Mouse (Mus musculus) layer of hippocampus, adult 9-10 months (tissue): ENCODE data around the gene Snrpd2.

Source experiments
- DNase-seq: peaks from one replicate; pipeline ENCODE4 v3.0.0; 2022; ENCODE audit warnings: low spot score

Gene Snrpd2

DNA sequence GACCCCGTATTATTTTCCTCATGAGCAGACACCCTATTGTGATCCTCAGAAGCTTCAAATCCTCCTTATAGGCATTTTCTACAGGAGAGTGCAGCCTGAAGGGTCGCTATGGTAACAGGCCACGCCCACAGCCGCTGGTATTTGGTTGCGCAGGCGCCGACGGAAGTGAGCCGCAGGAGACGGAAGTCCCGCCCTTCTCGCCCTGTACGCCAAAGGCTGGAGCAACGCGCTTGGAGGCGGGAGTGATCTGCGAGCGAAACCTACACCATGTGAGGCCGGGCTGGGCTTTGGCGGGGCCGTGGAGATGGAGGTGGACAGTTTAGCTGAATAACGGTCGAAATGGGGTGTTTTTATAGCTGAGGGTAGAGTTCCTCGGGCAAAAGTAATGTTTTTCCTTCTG lies at the start of gene Snrpd2:
Gene Snrpd2, plus strand, starts transcription at position 97 of the 400 bp plus-strand sequence.
- peak; percentile 90 for DNase-seq

DNA sequence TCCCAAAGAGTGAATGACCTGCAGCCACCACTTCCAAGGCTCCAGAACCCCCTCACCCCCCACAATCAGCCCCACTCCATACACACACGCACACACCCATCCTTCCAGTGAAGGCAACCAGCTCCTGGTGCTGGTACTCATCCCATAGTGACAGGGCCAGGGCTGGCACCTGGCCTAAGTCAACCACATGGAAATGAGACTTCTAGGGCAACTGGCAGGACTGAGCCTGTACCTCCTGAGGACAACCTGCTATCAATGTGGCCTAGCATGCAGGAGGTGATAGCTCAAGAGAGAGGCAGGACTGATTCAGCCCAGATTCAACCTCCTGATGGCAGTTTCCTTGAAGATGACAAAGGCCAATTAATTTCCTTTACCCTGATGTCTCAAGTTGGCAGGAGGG lies 49.2 kb upstream of the Snrpd2 start:
- no peak for DNase-seq

DNA sequence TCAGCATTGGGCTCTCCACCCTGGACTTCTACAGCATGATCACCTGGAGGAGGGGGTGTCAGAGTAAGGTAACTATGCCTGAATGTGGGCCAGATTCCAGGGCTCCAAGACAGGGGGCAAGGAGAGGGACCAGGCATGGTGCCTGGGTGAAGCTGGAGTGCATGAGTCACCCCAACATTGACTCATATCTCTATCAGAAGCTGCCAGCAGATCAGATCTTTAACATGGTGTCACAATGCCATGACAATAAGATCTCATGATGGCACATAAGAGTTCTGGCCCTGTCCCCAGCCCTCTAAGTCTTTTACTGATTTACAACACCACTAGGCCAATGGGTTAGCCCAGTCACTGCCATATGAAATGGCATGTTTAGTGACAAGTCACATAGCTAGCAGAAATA lies 45.8 kb upstream of the Snrpd2 start:
- no peak for DNase-seq

DNA sequence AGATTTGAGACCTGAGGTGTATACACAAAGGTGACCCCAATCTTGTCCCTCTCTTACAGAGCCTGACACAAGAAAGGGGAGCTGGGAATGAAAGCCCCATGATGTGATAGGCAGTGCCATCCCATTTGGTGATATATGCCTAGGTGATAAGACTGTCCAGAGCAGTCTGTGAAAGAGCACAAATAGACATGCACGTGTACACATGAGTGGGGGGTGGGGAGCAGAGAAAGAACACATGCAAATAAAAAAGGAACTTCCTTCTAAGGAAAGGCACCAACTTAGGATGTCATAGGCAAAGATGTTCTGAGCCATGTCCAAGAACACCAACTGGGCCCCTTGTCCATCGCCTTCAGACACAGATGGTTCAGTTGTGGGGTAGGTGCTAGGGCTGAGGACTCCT lies 45.0 kb upstream of the Snrpd2 start:
- DNase-seq = no peak

DNA sequence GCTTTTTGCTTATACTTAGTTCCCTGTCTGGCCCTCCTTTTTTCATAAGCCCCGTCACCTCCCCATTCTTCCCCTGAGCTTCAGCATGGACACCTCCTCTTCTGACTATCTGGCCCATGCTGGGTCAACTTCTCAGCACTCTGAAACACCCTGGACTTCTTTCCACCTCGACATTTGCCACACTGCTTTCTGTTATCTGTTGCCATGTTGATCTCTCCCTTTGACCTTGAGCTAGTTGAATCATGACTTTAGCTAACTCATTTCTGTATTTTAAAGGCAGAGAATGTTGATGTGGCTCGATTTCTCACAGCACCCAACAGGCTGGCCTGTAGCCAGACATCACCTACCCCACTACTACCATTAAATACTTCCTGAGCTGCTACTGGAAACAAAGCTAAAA lies 42.1 kb upstream of the Snrpd2 start:
- no peak for DNase-seq

DNA sequence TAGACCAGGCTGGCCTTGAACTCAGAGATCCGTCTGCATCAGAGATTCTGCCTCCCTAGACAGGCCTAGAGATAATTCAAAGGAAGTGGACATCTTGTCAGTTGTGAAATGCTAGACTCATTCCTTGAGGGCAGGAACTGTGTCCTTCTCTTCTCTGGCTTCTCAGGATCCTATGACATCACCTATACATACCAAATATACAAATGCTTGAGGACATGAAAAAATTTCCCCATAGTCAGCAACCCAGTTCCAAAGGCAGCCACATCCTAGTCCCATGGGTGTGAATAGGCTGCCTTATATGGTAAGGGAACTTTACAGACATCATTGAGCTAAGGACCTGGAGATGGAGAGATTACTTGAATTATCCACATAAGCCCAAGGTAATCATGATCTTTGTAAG lies 40.0 kb upstream of the Snrpd2 start:
- no peak for DNase-seq

DNA sequence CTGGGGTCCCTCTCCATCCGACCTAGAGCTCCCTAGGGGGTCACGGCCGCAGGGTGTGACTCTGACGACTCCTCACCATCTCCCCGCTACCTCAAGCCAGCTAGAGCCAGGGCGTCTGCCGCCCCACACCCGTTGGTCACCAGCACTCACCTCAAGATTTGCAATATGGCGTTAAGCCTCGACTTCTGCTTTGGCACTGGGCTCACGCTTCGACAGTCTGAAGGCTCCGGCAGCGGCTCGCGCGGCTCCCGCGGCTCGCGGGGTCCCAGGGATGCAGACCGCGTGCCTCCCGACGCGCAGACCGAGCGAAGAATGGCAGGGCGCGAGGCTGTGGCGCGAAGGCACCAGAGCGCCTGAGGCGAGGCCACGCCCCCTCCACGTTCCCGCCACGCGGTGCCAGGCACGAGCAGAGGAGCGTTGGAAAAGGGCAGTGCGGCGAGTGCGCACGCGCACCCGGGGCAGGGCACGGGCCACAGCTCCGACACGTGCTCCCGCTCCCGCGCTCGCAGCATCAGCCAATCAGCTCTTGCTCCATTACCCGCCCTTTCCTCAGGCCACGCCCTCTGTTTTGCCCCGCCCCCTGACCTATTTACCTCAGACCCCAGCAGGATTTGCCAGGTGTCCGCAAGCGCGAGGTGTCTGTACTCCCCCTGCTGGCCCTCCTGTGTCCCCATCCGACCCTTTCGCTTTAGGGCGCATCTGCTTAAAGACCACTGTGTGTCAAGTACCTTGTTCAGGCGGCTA lies 31.3 kb upstream of the Snrpd2 start, which contains the start of gene Gm4969:
Gene Gm4969, minus strand, starts transcription at position 341 of the 744 bp plus-strand sequence.
- DNase-seq = no peak

DNA sequence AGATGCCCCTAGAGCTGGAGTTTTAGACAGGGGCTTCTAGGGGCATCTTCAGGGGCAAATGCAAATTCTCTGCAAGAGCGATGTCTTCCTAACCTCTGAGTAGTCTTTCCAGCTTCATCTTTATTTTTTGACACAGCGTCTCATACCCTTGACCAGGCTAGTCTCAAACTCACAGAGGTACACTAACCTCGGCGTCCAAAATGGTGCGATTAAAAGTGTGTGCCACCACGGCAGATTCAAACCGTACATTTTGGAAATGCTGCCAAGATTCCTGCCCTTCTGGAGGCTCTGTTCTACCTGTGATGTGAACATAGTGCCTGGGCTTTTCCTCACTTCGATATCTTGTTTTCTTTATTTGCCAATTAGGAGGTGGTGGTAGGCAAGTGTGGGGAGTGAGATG lies 30.4 kb upstream of the Snrpd2 start:
- DNase-seq = no peak

DNA sequence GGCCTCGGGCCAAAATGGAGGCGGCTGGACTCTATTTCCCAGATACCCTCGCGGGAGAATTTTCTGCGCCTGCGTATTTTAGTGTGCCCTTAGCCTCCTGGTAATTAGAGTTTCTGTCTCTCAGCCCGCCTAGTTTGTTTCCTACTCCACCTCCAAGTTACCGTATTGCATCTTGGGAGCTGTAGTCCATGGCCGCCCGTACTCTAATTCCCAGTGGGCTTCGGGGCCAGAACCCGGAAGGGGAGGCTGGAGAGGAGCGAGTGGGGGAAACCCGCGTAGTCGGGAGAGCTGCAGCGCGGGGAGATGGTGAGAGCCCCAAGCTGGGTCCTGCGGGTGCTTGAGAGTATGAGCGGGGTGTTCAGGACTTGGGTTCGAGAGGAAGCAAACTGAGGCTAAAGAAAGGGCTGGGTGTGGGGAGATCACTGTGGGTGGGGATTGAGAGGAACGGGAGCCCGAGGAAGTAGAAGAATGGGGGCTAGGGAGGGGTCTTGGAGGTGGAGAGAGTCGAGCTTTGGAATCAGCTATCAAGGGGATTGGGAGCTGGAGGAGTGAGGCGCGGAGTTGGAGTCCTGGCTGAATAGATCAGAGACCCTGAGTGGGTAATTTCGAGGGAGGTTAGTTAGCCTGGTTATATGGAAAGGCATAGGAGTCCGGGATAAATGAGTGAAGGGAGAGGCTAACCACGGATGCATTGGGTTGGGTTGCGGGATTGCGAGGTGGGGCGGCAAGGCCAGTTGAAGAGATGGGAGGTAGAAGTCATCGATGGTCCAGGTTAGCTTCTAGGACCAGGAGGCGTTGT lies 29.7 kb upstream of the Snrpd2 start, which contains the start of gene Fbxo46:
Gene Fbxo46, plus strand, starts transcription at position 229 of the 799 bp plus-strand sequence.
- DNase-seq = peak; percentile 96

DNA sequence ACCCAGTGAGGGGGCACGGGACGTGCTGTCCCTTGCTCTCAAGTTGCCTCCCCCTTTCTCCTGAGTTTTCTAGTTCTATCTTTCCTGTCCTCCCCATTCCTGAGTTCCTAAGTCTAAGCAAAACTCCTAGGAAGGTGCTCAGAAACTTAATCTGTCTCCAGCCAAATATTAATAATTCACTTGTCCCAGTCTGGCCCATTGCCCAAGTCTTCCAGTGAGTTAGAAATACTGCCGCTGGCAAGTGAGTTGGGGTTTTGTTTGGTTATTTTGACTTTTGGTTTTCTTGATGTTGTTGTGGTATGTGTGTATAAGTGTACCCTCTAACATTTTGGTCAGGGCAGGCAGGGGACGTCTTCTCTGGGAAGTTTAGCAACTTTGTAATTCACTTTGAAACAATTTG lies 27.8 kb upstream of the Snrpd2 start:
- no peak for DNase-seq

DNA sequence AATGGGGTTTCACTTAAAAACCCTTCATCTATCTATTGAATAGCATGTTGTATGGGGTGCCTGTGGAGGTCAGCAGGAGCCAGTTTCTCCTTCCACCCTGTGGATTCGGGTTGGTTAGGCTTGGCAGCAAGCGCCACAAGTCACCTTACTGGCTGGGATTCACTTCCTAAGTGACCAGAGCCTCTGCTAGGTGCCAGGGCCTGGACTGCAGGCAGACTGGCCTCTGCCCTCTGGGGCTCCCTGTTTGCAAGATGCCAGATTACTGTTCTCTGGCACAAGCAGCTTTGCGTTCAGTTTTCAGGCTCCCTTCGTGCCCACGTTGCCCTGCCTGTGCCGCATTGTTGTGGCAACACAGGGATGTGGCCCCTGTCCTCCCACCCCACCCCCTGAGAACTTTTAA lies 24.8 kb upstream of the Snrpd2 start:
- DNase-seq = no peak

DNA sequence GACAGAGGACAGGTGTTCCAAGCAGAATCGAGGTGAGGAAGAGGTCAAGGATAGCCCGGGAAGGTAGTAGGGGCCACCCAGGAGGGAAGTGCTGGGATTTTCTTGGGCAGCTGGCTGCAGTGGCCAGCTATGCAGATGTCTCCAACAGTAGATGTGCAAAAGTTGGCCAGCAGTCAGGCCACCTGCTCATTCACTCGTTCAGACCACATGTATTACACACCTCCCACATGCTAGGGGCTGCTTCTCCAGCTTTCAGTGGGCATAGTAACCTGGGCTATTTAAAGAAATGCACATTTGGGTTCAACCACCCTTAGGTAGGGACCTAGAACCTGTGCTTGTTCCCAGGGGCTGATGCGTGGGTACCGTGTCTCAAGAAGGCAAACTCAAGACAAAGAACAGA lies 21.8 kb upstream of the Snrpd2 start:
- no peak for DNase-seq

DNA sequence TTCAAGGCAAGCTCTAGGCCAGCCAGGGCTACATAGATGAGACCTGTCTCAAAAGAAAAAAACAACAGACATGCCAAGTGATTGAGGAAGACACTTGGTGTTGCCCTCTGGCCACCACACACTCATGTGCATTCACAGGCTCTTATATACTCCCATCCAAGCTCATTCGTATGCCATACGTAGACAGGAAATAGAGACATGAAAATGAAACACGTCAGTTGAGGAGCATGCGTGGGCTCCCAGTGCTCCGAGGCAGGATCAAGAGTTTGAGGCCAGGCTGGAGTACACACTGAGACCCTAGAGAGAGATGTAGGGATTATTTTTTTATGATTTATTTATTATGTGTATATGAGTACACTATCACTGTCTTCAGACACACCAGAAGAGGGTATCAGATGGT lies 20.1 kb upstream of the Snrpd2 start:
- DNase-seq = no peak

DNA sequence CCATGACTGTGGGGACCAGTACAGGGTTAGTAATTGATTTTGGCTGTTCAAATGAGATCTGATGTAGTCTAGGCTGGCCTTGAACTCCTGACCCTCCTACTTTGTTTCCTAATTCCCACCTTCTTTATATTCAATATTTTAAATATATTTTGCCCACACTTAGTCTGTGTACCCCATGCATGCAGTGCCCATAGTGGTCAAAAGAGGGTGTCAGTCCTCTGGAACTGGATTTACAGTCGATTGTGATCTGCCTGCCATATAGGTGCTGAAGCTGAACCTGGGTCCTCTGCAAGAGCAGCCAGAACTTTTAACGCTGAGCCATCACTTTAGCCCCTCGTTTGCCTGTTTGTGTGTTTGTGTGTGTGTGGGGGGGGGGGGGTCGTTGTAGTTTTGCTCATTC lies 18.9 kb upstream of the Snrpd2 start:
- DNase-seq = no peak

DNA sequence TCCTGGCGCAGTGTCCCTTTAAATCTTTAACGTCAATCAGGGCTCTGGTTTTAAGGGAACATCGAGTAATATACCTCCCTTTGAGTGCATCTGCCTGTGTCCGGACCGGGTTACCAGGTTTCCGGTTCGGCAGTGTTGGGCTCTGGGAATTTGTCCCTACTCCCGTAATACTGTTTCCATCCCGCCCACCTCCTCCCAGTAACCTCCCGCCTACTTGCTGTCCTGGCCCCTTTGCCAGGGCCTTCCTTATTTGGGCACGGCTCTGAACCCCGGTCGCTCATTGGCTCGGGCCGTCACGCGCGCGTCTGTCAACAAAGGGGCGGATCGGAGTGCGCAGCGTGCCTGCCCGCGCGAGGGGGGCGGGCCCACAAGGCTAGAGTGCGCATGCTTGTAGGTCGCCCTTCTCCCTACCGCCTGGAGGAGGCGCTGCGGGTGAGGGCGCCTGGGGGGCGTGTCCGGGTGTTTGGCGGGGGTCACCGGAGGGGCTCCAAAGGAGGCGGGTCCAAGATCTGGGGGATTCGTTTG lies 18.1 kb upstream of the Snrpd2 start:
- peak; percentile 92 for DNase-seq

DNA sequence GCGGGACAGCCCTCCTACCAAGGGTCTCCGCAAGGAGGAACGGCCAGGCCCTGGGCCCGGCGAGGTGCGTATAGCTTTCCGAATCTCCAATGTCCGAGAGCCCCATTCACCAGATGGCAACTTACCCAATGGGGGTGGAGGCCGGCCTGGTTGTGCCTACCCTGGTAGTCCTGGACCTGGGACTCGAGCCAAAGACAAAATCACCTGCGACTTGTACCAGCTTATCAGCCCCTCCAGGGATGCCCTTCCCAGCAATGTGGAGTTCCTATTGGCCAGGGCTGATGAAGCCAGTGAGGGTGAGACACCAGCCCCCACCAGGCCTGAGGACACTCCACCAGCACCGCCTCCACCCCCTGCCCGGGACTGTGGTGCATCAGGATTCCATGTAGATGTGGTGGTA lies 13.4 kb upstream of the Snrpd2 start:
- DNase-seq = no peak

DNA sequence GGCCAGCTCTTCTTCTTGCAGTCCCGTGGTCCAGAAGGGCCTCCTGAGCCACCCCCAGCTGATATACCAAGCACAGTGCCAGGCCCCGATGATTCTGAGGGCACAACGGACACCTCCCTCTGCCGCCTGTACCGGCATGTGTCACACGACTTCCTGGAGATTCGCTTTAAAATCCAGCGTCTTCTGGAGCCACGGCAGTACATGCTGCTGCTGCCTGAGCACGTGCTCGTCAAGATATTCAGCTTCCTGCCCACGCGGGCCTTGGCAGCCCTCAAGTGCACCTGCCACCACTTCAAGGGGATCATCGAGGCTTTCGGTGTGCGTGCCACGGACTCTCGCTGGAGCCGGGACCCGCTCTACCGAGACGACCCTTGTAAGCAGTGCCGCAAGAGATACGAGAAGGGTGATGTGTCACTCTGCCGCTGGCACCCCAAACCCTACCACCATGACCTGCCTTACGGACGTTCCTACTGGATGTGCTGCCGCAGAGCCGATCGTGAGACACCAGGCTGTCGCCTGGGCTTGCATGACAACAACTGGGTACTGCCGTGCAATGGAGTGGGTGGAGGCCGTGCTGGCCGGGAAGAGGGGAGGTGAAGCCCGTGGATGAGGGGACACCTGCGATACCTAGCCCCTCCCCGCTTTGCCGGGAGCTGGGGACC lies 12.7 kb upstream of the Snrpd2 start:
- DNase-seq = no peak

DNA sequence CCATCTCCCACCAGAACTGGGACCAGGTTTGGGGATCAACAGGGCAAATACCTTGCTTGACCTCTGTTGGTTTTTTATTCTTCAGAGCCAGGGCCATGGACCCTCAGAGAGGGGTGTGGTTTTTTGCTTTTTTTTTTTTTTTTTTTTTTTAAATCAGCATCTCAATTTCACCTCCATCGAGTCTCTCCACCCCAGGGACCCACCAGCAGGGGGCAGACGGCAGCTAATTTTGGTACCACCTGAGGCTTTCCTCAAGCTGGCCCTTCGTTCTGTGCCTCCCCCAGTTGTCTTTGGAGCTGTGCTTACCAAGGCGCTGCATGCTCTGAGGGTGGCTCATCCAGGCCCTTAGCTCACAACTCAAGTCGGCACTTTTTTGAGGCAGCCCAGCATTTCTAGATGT lies 12.1 kb upstream of the Snrpd2 start:
- no peak for DNase-seq

DNA sequence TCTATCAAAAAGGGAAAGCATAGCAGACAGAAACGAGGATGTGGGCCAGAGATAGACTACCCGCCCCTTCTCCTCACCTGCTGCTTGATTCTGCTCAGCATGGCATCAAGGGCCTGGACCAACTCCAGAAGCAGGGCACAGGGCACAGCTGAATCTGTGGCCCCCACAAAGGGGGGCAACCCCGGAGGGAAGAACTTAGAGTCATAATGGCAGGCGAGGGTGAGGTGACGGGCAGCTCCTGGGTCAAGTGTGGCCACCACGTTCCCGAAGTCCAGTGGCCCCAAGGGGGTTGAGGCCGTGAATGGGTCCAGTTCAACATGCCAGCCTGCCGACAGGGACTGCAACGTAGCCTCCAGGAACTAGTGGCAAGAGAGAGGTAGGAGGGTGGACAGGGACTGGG lies 2.7 kb upstream of the Snrpd2 start:
- no peak for DNase-seq

DNA sequence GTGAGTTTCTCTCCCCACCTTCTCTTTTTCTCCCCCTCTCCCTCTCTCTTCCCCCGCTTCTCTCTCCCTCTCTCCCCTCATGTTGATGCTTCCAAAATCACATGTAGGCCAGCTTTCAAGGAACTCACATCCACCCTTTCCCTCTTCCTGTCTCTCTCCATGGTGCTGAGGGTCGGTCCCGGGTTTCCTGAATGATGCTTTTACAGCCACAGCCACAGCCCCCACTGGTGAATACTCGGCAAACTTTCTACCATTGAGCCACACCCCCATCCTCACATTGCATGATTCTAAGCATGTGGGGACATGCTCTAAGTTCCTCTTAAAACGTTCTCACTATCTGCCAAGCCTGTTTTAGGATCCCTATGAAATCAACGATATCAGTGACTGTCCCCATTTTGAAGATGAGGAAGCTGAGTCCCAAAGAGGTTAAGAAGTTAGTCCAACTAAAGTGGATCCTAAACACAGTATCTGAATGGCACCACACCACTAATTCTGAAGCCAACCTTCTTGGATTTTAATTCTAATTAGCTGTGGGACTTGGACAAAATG lies 2.0 kb upstream of the Snrpd2 start:
- no peak for DNase-seq

DNA sequence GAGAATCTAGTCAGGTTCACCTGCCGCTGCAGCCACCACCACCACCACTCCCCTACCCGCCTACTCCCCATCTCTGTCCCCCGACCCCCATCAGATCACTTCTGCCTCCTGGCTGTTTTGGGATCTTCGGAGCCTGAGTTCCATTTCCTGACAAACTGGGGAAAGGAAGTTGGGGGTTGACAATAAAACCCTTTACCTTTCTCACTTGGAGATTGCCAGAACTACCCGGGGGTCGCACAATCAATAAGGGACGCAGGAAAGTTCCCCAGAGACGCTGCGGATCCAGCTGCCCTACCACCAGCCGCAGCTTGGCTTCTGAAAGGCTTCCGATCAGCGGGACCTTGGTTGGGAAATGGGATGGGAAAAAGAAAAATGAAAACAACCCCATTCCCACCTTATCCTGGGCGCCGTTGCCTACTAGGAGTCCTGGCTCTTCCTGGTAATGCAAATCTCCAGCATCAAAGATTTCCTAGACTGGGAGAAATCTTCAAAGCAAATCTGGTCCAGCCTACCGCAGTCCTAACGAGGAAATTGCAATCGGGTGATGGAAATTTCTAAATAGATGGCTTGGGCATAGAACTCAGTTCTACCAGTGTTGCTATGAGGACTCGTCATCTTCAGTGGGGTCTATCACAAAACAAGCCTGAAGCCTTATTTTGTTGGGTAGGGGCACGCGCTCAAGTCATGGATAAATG lies 1.2 kb upstream of the Snrpd2 start:
- no peak for DNase-seq
